Mouse (Mus musculus): Measurements from ENCODE around the gene Pde11a. TPM values are rescaled to one million over a fixed set of nuclear protein-coding genes. Genes with fewer than 3 reads are reported as not detected.

The Pde11a gene
- polyA plus RNA-seq, 1 experiment from 2014 or later = 0.18 TPM

DNA sequence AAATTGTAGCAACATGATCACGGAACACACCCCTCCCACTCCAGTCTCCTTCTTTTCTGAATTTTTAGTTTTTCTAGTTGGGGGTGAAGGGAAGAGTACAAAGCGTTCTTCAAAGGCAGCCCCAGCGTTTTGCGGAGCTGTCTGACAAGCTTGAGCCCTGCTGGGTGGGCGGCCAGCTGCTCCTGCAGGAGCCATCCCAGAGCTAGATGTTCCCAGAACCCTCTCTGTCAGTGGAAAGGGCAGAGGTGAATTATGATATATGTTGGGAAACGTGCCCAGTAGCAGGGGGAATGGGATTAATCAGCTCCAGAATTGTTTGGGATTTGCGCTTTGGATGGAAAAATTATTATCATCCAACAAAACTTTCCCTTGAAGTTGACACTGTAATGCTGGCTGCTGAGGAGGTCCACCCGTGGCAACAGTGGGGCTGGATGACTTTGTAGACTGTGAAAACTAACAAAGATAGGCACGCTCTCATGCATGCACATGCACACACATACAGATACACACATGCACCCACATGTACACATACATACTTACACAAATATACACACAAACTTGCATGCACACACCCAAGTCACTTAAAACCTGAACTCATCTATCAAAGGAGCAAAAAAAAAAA lies 238.7 kb downstream of the Pde11a start:
- no peak for ATAC-seq (ENCODE audit: low FRiP score)
- no peaks in the 10 kb centered on the region for H3K36me3 ChIP-seq
- H3K4me2 ChIP-seq (replicated peaks) = no peak overlapping the region
- H3K4me3 ChIP-seq = no peak overlapping the region
- WGBS = 55% methylated on average over 9 of the region's 9 CpGs
- 0 out of 2 replicates have a peak, but pooled peaks cover 2% of the 10 kb centered on the region for H3K27me3 ChIP-seq
- H3K27ac ChIP-seq = no peak overlapping the region
- H3K4me1 ChIP-seq = 0 out of 2 replicates have a peak, but pooled peaks cover 5% of the 10 kb centered on the region
- H3K9me3 ChIP-seq (replicated peaks) = no peaks in the 10 kb centered on the region
- no peak overlapping the region for H3K9ac ChIP-seq

DNA sequence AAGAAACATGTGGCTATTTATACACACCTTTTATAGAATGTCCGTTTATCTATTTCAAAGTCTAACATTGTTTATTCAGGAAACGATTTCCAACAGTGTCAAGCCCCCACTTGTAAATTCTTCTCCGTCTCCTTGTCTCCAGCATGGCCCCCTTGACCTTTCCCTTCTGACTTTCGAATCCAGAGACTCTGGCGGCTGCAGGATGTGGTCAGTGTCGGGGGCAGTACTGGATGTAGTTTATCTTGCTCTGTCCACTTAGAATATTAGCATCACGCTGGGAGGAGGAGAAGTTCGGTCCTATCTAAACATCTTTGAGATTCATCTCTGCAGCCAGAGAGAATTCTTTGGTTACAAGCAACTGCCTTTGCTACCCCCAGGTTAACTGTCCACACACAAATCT lies 240.2 kb downstream of the Pde11a start:
- Histone ChIP-seq H3K27ac (no peak overlapping the region), H3K4me3 (no peak overlapping the region), H3K9ac (no peak overlapping the region), H3K4me2 (replicated peaks) (no peak overlapping the region), H3K9me3 (replicated peaks) (no peaks in the 10 kb centered on the region), H3K4me1 (0 out of 2 replicates have a peak, but pooled peaks cover 5% of the 10 kb centered on the region), H3K36me3 (no peaks in the 10 kb centered on the region), H3K27me3 (0 out of 2 replicates have a peak, but pooled peaks cover 2% of the 10 kb centered on the region)
- 28% methylated on average over 8 of the region's 8 CpGs for WGBS
- ATAC-seq (ENCODE audit: low FRiP score) = no peak

DNA sequence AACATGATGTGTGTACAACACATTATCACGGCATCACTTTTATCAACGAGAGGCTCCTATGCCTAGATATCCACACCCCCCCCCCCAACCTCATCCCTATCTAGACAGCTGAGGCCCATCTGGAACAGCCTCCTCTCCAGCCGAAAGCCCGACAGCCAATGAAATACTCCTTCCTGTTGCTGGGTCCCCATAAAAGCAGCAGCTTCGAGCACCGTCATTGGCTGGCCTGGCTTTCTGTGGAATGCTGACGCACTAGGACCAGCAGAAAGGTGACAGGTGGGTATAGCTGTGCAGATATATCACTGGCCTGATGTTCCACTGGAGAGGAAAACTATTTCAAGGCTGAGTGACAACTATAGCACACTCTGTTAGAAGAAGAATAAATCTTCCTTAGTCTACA lies 240.7 kb downstream of the Pde11a start:
- 0 out of 2 replicates have a peak, but pooled peaks cover 5% of the 10 kb centered on the region for H3K4me1 ChIP-seq
- no peaks in the 10 kb centered on the region for H3K36me3 ChIP-seq
- H3K9me3 ChIP-seq (replicated peaks) = no peaks in the 10 kb centered on the region
- 73% methylated on average over 7 of the region's 7 CpGs for WGBS
- H3K27me3 ChIP-seq = 0 out of 2 replicates have a peak, but pooled peaks cover 2% of the 10 kb centered on the region
- H3K4me3 ChIP-seq = no peak overlapping the region
- no peak overlapping the region for H3K27ac ChIP-seq
- H3K9ac ChIP-seq = no peak overlapping the region
- no peak for ATAC-seq (ENCODE audit: low FRiP score)
- no peak overlapping the region for H3K4me2 ChIP-seq (replicated peaks)

DNA sequence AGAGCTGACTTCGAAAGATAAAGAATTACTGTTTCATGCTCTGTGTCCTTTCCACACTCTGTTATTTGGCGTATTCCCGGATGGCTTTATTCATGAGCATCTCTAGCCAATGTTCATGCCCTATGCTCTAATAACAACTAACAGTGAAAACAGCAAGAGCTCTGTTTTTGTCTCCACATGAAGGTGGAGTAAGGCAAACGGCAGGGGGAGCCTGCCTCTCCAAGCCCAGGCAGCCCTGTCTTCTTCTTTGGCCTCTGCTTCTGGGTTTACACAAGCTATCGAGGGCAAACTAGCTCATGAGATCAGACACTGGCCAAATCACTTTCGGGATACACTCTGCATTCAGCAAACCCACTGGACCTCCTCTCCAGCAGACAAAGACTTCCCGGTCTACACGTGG lies 241.3 kb downstream of the Pde11a start:
- Histone ChIP-seq H3K4me3 (no peak overlapping the region), H3K36me3 (no peaks in the 10 kb centered on the region), H3K4me2 (replicated peaks) (no peak overlapping the region), H3K27ac (no peak overlapping the region), H3K9me3 (replicated peaks) (no peaks in the 10 kb centered on the region), H3K4me1 (0 out of 2 replicates have a peak, but pooled peaks cover 5% of the 10 kb centered on the region), H3K27me3 (0 out of 2 replicates have a peak, but pooled peaks cover 2% of the 10 kb centered on the region), H3K9ac (no peak overlapping the region)
- WGBS = 76% methylated on average over 8 of the region's 8 CpGs
- no peak for ATAC-seq (ENCODE audit: low FRiP score)

GRCm38 (mm10) chr2:76095861-76096260 lies 242.7 kb downstream of the Pde11a start:
- no peak overlapping the region for H3K9ac ChIP-seq
- H3K4me1 ChIP-seq = 0 out of 2 replicates have a peak, but pooled peaks cover 2% of the 10 kb centered on the region
- H3K9me3 ChIP-seq (replicated peaks) = no peaks in the 10 kb centered on the region
- no peak overlapping the region for H3K4me3 ChIP-seq
- no peak for ATAC-seq (ENCODE audit: low FRiP score)
- H3K36me3 ChIP-seq = no peaks in the 10 kb centered on the region
- no peak overlapping the region for H3K27ac ChIP-seq
- 96% methylated on average over 5 of the region's 5 CpGs for WGBS
- H3K27me3 ChIP-seq = 0 out of 2 replicates have a peak, but pooled peaks cover 2% of the 10 kb centered on the region
- H3K4me2 ChIP-seq (replicated peaks) = no peak overlapping the region

GRCm38 (mm10) chr2:76090506-76090905 lies 248.1 kb downstream of the Pde11a start:
- no peaks in the 10 kb centered on the region for H3K27me3 ChIP-seq
- no peaks in the 10 kb centered on the region for H3K36me3 ChIP-seq
- no peak for ATAC-seq (ENCODE audit: low FRiP score)
- H3K4me2 ChIP-seq (replicated peaks) = no peak overlapping the region
- no peaks in the 10 kb centered on the region for H3K9me3 ChIP-seq (replicated peaks)
- H3K4me3 ChIP-seq = no peak overlapping the region
- H3K9ac ChIP-seq = no peak overlapping the region
- no peaks in the 10 kb centered on the region for H3K4me1 ChIP-seq
- H3K27ac ChIP-seq = no peak overlapping the region

DNA sequence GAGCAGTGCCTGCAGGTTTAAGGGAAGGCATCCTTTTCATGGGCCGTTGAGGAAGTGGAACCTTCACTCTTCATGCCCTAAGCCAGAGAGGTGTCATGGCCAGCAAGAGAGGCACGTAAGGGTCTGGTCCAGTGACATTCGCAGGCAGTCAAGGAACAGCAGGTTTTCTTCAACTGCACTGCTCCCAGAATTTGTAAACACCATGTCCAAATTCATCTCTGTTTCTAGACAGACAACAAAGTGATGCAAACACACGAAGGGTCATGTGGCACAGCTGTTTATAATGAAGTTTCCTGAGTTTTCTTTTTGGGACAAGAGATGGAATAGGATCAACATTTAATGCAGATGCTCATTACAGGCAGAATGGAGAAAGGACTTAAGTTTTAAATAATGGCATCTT lies 249.7 kb downstream of the Pde11a start:
- Histone ChIP-seq H3K27ac (no peak overlapping the region), H3K36me3 (no peaks in the 10 kb centered on the region), H3K4me2 (replicated peaks) (no peak overlapping the region), H3K9me3 (replicated peaks) (no peaks in the 10 kb centered on the region), H3K4me1 (no peaks in the 10 kb centered on the region), H3K4me3 (no peak overlapping the region), H3K9ac (no peak overlapping the region), H3K27me3 (no peaks in the 10 kb centered on the region)
- ATAC-seq (ENCODE audit: low FRiP score) = no peak
- WGBS = 78% methylated on average over 4 of the region's 4 CpGs

DNA sequence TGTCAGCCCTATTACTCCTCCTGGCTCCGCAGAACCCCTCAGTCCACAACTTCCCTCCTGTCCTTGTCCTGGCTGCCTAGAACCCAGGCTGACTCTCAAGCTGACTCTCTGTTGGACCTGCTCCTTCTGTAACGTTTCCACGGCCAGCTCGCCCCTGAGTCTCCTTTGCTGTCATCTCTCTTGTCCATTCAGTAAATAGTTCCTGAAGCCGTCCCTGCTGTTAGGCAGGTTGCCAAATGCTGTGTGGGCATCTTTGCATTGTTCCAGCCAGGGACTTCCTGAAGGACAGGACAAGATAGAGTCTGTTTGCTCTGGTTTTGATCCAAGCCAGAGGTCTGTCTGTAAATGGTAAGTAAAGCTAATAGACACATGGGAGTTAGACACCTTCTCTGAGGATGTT lies 250.2 kb downstream of the Pde11a start:
- Histone ChIP-seq H3K4me1 (no peaks in the 10 kb centered on the region), H3K36me3 (no peaks in the 10 kb centered on the region), H3K9me3 (replicated peaks) (no peaks in the 10 kb centered on the region), H3K4me2 (replicated peaks) (no peak overlapping the region), H3K4me3 (no peak overlapping the region), H3K9ac (no peak overlapping the region), H3K27ac (no peak overlapping the region), H3K27me3 (no peaks in the 10 kb centered on the region)
- ATAC-seq (ENCODE audit: low FRiP score) = no peak
- WGBS = 77% methylated on average over 5 of the region's 5 CpGs

DNA sequence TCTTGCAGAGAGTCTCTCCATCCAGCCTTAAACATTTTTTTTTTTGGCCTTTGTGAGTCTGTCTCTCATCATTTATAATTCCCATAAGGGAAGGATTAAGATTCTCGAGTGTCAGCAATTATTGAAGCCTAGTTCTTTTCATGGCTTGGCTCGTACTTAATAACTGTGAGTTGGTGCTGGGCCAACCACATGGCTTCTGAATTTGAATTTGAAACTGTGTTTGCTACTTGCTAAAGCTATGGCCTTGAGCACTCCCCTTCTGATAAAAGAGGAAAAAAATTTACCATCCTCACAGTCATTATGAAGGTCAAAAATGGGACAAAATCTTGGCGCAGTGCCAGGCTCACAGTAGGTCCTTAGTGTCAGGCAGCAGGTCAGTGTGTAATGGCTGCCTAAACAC lies 251.4 kb downstream of the Pde11a start:
- 60% methylated on average over 3 of the region's 3 CpGs for WGBS
- Histone ChIP-seq H3K36me3 (no peaks in the 10 kb centered on the region), H3K9ac (no peak overlapping the region), H3K4me1 (no peaks in the 10 kb centered on the region), H3K4me2 (replicated peaks) (no peak overlapping the region), H3K27ac (no peak overlapping the region), H3K9me3 (replicated peaks) (no peaks in the 10 kb centered on the region), H3K4me3 (no peak overlapping the region), H3K27me3 (no peaks in the 10 kb centered on the region)
- ATAC-seq (ENCODE audit: low FRiP score) = no peak

DNA sequence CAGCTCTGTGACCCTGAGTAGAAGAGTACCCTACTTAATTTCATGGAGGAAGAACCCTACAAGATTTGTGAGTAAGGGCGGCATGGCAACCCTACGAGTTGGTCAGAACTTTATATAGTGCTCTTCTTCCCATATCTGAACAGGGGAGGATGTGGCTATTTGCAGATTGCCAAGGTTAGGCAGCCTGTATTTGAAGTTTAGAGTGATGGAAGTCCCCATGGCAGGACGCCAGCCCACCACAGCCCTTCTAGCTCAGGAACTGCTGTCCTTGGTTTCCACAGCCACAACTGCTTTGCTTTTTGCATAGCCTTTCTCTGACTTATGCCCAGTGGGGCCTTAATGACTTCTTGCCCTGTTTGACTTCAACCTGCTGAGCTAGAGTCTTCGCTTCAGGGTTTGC lies 253.6 kb downstream of the Pde11a start:
- Histone ChIP-seq H3K9ac (no peak overlapping the region), H3K4me2 (replicated peaks) (no peak overlapping the region), H3K9me3 (replicated peaks) (no peaks in the 10 kb centered on the region), H3K4me1 (no peaks in the 10 kb centered on the region), H3K27ac (no peak overlapping the region), H3K36me3 (no peaks in the 10 kb centered on the region), H3K4me3 (no peak overlapping the region), H3K27me3 (no peaks in the 10 kb centered on the region)
- 88% methylated on average over 4 of the region's 4 CpGs for WGBS
- ATAC-seq (ENCODE audit: low FRiP score) = no peak

DNA sequence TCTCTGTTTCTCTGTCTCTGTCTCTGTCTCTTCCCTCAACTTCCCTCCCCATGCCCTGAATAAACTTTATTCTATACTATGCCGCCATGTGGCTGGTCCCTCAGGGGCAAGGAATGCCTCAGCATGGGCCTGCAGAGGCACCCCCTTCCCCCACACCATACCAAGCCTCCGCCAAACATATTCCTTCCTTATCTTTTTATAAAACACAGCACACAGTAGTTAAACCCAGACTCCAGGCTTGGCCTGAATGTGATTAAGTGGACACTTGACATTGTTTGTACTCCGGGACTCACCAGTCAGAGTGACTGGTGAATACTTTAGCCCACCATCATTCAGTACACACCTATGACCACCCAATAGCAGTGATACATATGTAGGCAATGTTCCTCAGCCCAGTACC lies 254.7 kb downstream of the Pde11a start:
- Histone ChIP-seq H3K27me3 (no peaks in the 10 kb centered on the region), H3K4me1 (no peaks in the 10 kb centered on the region), H3K4me3 (no peak overlapping the region), H3K9ac (no peak overlapping the region), H3K36me3 (no peaks in the 10 kb centered on the region), H3K4me2 (replicated peaks) (no peak overlapping the region), H3K27ac (no peak overlapping the region), H3K9me3 (replicated peaks) (no peaks in the 10 kb centered on the region)
- 80% methylated on average over 3 of the region's 3 CpGs for WGBS
- no peak for ATAC-seq (ENCODE audit: low FRiP score)

DNA sequence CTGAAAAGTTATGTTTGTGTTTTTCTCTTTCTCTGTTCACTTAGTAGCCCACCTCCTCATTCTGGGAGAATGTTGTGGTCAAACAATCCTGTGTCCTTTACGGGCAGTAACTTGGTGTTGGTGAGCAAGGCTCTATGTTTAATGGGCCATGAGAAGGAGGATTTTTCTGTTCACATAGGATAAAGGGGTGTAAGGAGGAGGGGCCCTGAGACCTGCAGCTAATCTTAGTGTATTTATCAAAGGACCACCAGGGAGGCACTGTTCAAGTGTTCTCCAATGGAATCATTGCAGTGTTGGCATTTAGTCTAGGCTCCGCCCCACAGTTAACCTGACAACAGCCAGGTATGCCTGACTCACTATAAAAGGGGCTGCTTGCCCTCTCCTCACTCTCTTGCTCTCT lies 255.2 kb downstream of the Pde11a start:
- WGBS = 72% methylated on average over 2 of the region's 2 CpGs
- no peak for ATAC-seq (ENCODE audit: low FRiP score)

GRCm38 (mm10) chr2:76081991-76082390 lies 256.6 kb downstream of the Pde11a start:
- no peak for ATAC-seq (ENCODE audit: low FRiP score)
- Histone ChIP-seq H3K4me2 (replicated peaks) (no peak overlapping the region), H3K36me3 (no peaks in the 10 kb centered on the region), H3K9me3 (replicated peaks) (no peaks in the 10 kb centered on the region), H3K4me1 (no peaks in the 10 kb centered on the region), H3K4me3 (no peak overlapping the region), H3K27ac (no peak overlapping the region), H3K27me3 (no peaks in the 10 kb centered on the region), H3K9ac (no peak overlapping the region)
- WGBS = 79% methylated on average over 5 of the region's 5 CpGs

More for the DNA sequence above, 255.2 kb downstream of the Pde11a start:
- no peaks in the 10 kb centered on the region for H3K9me3 ChIP-seq (replicated peaks)
- H3K4me1 ChIP-seq = no peaks in the 10 kb centered on the region
- H3K27ac ChIP-seq = no peak overlapping the region
- H3K4me3 ChIP-seq = no peak overlapping the region
- no peak overlapping the region for H3K9ac ChIP-seq
- H3K36me3 ChIP-seq = no peaks in the 10 kb centered on the region
- no peak overlapping the region for H3K4me2 ChIP-seq (replicated peaks)
- H3K27me3 ChIP-seq = no peaks in the 10 kb centered on the region

Data from hindbrain, embryonic 12.5 days (tissue).